Mouse (Mus musculus): ENCODE results near the gene Trp53i11.

Trp53i11 gene

DNA sequence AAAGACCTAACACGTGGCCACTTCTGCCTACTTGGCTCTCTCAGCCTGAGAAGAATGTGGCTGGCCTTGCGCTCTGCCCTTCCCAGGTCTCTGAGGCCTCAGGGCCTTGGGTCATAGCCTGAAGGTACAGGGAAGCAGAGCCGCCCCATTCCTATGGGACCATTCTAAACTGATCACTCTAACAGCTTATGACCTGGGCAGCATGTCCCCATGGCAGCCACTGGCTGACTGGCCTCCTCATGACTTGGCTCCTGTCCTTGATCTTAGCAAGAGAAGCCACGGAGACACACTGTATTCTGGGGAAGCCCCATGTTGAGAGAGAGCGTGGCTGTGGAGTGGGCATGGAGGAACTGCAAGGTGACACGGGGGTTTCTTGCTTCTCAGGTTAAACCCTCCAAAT is 51.5 kb downstream of the Trp53i11 start:
- no peak for DNase-seq (ENCODE audit: extremely low spot score, low spot score)

GRCm38 (mm10) chr2:93242166-93242565 is 54.8 kb downstream of the Trp53i11 start:
- DNase-seq (ENCODE audit: extremely low spot score, low spot score), result no peak

GRCm38 (mm10) chr2:93243439-93244089 is 56.2 kb downstream of the Trp53i11 start:
- DNase-seq (ENCODE audit: extremely low spot score, low spot score), result no peak

DNA sequence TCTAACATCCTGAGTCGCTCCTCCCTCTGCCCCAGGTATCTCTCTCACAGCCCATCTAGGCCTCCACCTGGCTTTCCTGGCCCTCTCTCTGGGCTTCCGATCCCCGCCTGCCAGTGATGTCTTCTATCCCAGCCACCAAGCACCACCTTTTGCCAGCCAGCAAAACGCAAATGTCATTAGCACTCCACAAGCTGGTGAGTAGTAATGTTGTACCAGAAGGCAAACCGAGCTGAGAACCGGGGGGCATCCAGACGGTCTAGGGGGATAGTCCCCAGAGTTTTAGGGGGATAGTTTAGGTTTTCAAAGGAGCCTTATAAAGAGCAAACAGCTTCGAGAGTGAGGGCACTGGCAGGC is 56.7 kb downstream of the Trp53i11 start:
- DNase-seq (ENCODE audit: extremely low spot score, low spot score), result no peak

DNA sequence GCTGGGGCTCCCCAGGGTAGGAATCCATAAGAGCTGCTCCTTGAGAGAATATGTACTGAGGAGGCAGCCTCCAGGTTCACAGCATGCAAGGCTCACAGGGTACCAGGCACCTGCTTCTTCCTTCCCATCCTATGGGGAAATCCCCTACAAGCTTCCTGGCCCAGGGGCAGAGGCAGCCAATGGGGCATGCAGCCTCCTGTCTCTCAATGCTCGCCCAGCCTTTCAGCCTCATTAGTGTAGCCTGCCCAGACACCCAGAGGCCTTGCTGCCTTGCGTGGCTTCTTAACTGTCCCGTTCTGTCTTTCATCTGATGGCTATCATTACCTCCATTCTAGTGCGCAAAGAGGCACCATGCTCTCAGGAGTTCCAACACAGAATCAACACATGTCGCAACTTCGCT is 61.7 kb downstream of the Trp53i11 start:
- DNase-seq (ENCODE audit: extremely low spot score, low spot score), result no peak

GRCm38 (mm10) chr2:93250611-93251010 is 63.3 kb downstream of the Trp53i11 start:
- no peak for DNase-seq (ENCODE audit: extremely low spot score, low spot score)

All from neural tube, embryonic 10.5 days (tissue).